8 mouse cellular contexts compared by ENCODE assay signal in the genomic region with DNA sequence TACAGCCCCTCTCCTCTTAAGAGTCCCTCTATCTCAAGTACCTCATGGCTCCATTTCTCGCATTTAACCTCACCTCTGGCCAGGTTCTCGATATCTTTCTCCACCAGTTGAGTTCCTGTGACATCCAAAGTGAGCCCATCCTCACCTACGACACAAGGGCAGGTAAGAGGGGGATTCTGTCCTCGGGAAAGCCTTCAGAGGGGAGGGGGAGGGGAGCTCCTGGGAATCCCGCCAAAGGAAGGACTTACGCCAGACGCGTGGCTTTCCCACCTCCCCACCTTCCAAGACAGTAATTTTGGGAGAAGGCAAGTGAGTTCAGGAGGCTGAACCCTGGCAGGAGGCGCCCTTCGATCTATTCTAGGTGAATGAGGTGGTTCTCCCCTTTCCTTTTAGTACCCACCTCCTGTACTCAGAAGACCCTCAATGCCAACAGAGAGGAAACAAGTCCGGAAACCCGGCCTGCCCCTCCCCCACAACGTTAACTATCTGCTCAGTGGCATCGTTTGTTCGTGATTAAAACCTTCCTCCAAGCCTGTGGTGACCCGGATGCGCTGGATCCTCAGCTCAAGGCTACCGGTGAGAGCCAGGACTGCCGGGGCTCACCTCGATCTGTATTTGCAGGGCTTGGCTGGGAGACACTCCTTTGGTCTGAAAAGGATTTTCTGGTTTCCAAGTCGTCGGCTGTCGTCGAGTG. TPM values are rescaled to one million over a fixed set of nuclear protein-coding genes. Genes with fewer than 3 reads are reported as not detected.
A peak's percentile ranks its signal among the peaks of the same experiment; 100 is the strongest.
DNase-seq lines count a peak whose midpoint lies in the region; ATAC-seq lines count a peak whose summit lies in the region.
"Had no signal": no experiment of that assay in that cellular context is flagged by ENCODE, and none has a peak within 500 bp of the region (broad histone marks: within the 10 kb centered on the region; RNA-seq: fewer than 3 reads in every experiment).

No protein-coding gene starts in this region.

- peak overlapping the region; percentile 15; the same call in 1 of the 2 replicates for H3K4me2 ChIP-seq in kidney, embryonic 14.5 days (replicated peaks; ENCODE audit: low read depth, low read length)
- peak overlapping the region; percentile 16; the same call in 1 of the 2 replicates for H3K4me2 ChIP-seq in forebrain, embryonic 14.5 days (ENCODE audit: low read length)
- H3K4me2 ChIP-seq in midbrain, embryonic 12.5 days (replicated peaks): peak overlapping the region; percentile 34; the same call in 1 of the 2 replicates

- H3K27ac ChIP-seq in kidney, embryonic 14.5 days (ENCODE audit: low read depth, low read length): no peak overlapping the region
- no peak overlapping the region for H3K27ac ChIP-seq in forebrain, embryonic 14.5 days (ENCODE audit: low read depth, low read length)
- H3K27ac ChIP-seq in midbrain, embryonic 12.5 days (replicated peaks): no peak overlapping the region

- peak overlapping the region; percentile 21 for H3K4me3 ChIP-seq in kidney, embryonic 14.5 days (ENCODE audit: low read length)
- 0 out of 2 replicates have a peak overlapping the region, but pooled peaks have one; percentile 1 for H3K4me3 ChIP-seq in forebrain, embryonic 14.5 days (ENCODE audit: low read depth, low read length)
- H3K4me3 ChIP-seq in midbrain, embryonic 12.5 days: no peak overlapping the region; the same call in 1 of the 2 replicates

- ATAC-seq in kidney, embryonic 14.5 days (ENCODE audit: low FRiP score, low TSS enrichment): no peak
- no peak for ATAC-seq in forebrain, embryonic 14.5 days
- ATAC-seq in midbrain, embryonic 12.5 days (ENCODE audit: low FRiP score, low read depth): no peak
- no peak for ATAC-seq in activated CD4-positive, CD25-positive, alpha-beta regulatory T cell, adult 4 months

- no peak for DNase-seq in kidney, adult 11 months
- peak; percentile 59 for DNase-seq in ZHBTc4 (ENCODE audit: low read depth, low spot score)
- peak; percentile 5 for DNase-seq in forebrain, embryonic 14.5 days (ENCODE audit: low spot score)
- no peak for DNase-seq in natural killer cell, adult 2 months (ENCODE audit: low spot score in 2 of 2)
- DNase-seq: kidney, adult 8-10 months had no signal

- no peaks in the 10 kb centered on the region for H3K9me3 ChIP-seq in kidney, embryonic 14.5 days (ENCODE audit: control insufficient read depth, low read length)
- H3K9me3 ChIP-seq in forebrain, embryonic 14.5 days (replicated peaks; ENCODE audit: control insufficient read depth, low read length): no peaks in the 10 kb centered on the region
- no peaks in the 10 kb centered on the region for H3K9me3 ChIP-seq in midbrain, embryonic 12.5 days

- peaks cover 20% of the 10 kb centered on the region for H3K4me1 ChIP-seq in kidney, embryonic 14.5 days (ENCODE audit: control insufficient read depth, insufficient read depth, low read length)
- H3K4me1 ChIP-seq in forebrain, embryonic 14.5 days (ENCODE audit: control insufficient read depth, insufficient read depth, low read length): no peaks in the 10 kb centered on the region; the same call in 1 of the 2 replicates
- H3K4me1 ChIP-seq in midbrain, embryonic 12.5 days: peaks cover 66% of the 10 kb centered on the region

- no peak overlapping the region for H3K9ac ChIP-seq in kidney, embryonic 14.5 days (ENCODE audit: low read depth, low read length)
- H3K9ac ChIP-seq in forebrain, embryonic 14.5 days (ENCODE audit: low read length): no peak overlapping the region
- no peak overlapping the region for H3K9ac ChIP-seq in midbrain, embryonic 12.5 days (replicated peaks)

- 1% methylated on average over 24 of the region's 24 CpGs for WGBS in kidney, embryonic 14.5 days
- WGBS in forebrain, embryonic 14.5 days: 1% methylated on average over 24 of the region's 24 CpGs
- WGBS in midbrain, embryonic 12.5 days: under 1% methylated on average over 24 of the region's 24 CpGs

- H3K27me3 ChIP-seq in kidney, embryonic 14.5 days (ENCODE audit: control insufficient read depth, insufficient read depth, low read length): peaks cover 100% of the 10 kb centered on the region
- H3K27me3 ChIP-seq in forebrain, embryonic 14.5 days (replicated peaks; ENCODE audit: control insufficient read depth, insufficient read depth, low read length): peaks cover 96% of the 10 kb centered on the region
- peaks cover 100% of the 10 kb centered on the region for H3K27me3 ChIP-seq in midbrain, embryonic 12.5 days

- H3K36me3 ChIP-seq in kidney, embryonic 14.5 days (ENCODE audit: control insufficient read depth, insufficient read depth, low read length): no peaks in the 10 kb centered on the region
- no peaks in the 10 kb centered on the region for H3K36me3 ChIP-seq in forebrain, embryonic 14.5 days (ENCODE audit: control insufficient read depth, insufficient read depth, low read length)
- H3K36me3 ChIP-seq in midbrain, embryonic 12.5 days: no peaks in the 10 kb centered on the region

RNA-seq across cellular contexts. Expression of a gene that starts 7.0 kb away (rescaled TPM):
- polyA plus RNA-seq in kidney, embryonic 14.5 days (2014; fragmentation: Nextera tagmentation; extraction: Ambion mirVana): not detected in 2 replicates
- polyA plus RNA-seq in forebrain, embryonic 14.5 days (2014; fragmentation: Nextera tagmentation; extraction: Ambion mirVana): 0.27 and 0.30 TPM in 2 replicates
- 0.19 and 0.26 TPM in 2 replicates for polyA plus RNA-seq in midbrain, embryonic 12.5 days (2016; fragmentation: Nextera tagmentation; extraction: Ambion mirVana)
- polyA plus RNA-seq in activated CD4-positive, CD25-positive, alpha-beta regulatory T cell, adult 4 months (2017; shearing (Covaris generic)): not detected

Comparison
In these comparisons a context has a peak if more than half of its experiments do, and no peak if none do; other contexts are left out.
1. DNase-seq: peak in ZHBTc4 (single experiment) and forebrain, embryonic 14.5 days (single experiment); none in kidney, adult 11 months (single experiment) and natural killer cell, adult 2 months (0 of 2).
2. Peak in every context shown above with its lines, with median percentiles within 50 percentile points of each other: H3K4me2 ChIP-seq.